Mouse (Mus musculus) stomach, postnatal 0 days (tissue): Measurements from ENCODE around the gene Ptprg. TPM values are rescaled to one million over a fixed set of nuclear protein-coding genes. Genes with fewer than 3 reads are reported as not detected.

Source experiments
- ATAC-seq: fragments of 200-750 bp; cut with Nextera tagmentation; 2 replicates; pipeline ENCODE4 v1.8.0; 2017; ENCODE audit not compliant: low FRiP score, low TSS enrichment
- DNase-seq: peaks from one replicate; pipeline ENCODE4 v3.0.0-alpha.2; 2016; ENCODE audit warnings: low spot score
- H3K27ac ChIP-seq: fragments of 300-500 bp; sonication (generic); replicated peaks from 2 replicates; pipeline ENCODE4 v1.5.1; 2014; ENCODE audit warnings: mild to moderate bottlenecking, control low read depth
- H3K27me3 ChIP-seq: fragments of 300-500 bp; sonication (generic); 2 replicates; pipeline ENCODE4 v1.6.1; 2014; ENCODE audit warnings: low read length; ENCODE audit not compliant: control insufficient read depth, insufficient read depth
- H3K36me3 ChIP-seq: fragments of 300-500 bp; sonication (generic); 2 replicates; pipeline ENCODE4 v1.6.1; 2014; ENCODE audit warnings: low read length, mixed read lengths; ENCODE audit not compliant: control insufficient read depth, insufficient read depth
- H3K4me1 ChIP-seq: fragments of 300-500 bp; sonication (generic); replicated peaks from 2 replicates; pipeline ENCODE4 v1.6.1; 2014; ENCODE audit warnings: antibody characterized with exemption; ENCODE audit not compliant: control insufficient read depth, insufficient read depth
- H3K4me2 ChIP-seq: fragments of 300-500 bp; sonication (generic); replicated peaks from 2 replicates; pipeline ENCODE4 v1.6.1; 2014; ENCODE audit warnings: low read depth, mild to moderate bottlenecking, control low read depth, moderate library complexity
- H3K4me3 ChIP-seq: fragments of 300-500 bp; sonication (generic); 2 replicates; pipeline ENCODE4 v1.5.1; 2014; ENCODE audit warnings: low read depth, low read length, control low read depth
- H3K9ac ChIP-seq: fragments of 300-500 bp; sonication (generic); 2 replicates; pipeline ENCODE4 v1.6.1; 2014; ENCODE audit warnings: mild to moderate bottlenecking, low read length, control low read depth, mixed read lengths
- H3K9me3 ChIP-seq: fragments of 300-500 bp; sonication (generic); 2 replicates; pipeline ENCODE4 v1.6.1; 2016; ENCODE audit warnings: low read length; ENCODE audit not compliant: control insufficient read depth
- CTCF ChIP-seq: IDR thresholded peaks from 2 replicates; pipeline ENCODE4 v1.5.1; 2016; ENCODE audit warnings: antibody characterized with exemption, low read depth, mild to moderate bottlenecking, moderate library complexity
- EP300 ChIP-seq: optimal IDR thresholded peaks from 2 replicates; pipeline ENCODE3; 2016; ENCODE audit warnings: antibody characterized with exemption
- WGBS: fragments of 180-500 bp; shearing (Covaris S2); extraction: QIAGEN DNeasy Blood & Tissue Kit; methylation state at CpG from one replicate; pipeline ENCODE4 v1.1.7; 2014; 5-methylcytosine and 5-hydroxymethylcytosine counted together
- polyA plus RNA-seq: library from polyadenylated mRNA; unstranded; fragments of >200 nt; fragmentation: Nextera tagmentation; extraction: Ambion mirVana; gene quantifications from 2 replicates; pipeline ENCODE4 v1.2.1, GENCODE M21; 2015

Ptprg gene
- polyA plus RNA-seq, 1 experiment from 2014 or later = 6.2 TPM

DNA sequence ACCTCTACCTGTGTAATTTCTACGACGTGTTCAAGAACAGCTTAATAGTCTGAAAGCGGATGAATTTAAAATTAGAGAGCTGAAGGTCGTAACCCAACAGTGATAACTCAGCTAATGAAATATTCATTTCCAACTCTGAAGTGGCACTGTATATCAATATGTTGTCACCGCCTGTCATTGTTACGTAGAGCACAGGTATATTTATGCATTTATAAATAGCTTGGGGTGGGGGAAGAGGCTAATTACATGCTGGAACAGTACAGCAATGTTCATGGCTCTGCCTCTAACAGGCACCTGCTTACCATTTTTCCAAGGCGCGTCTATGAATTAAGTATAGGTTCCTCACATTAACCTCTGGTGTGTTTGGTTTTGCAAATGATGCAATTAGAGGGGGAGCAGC is 199.3 kb downstream of the Ptprg start:
- no peaks in the 10 kb centered on the region for H3K27me3 ChIP-seq
- H3K27ac ChIP-seq = no peak overlapping the region
- no peak overlapping the region for H3K4me3 ChIP-seq
- no peak overlapping the region for H3K4me2 ChIP-seq
- no peaks in the 10 kb centered on the region for H3K36me3 ChIP-seq
- H3K9me3 ChIP-seq = no peaks in the 10 kb centered on the region
- ATAC-seq = no peak
- no peak for TF ChIP-seq CTCF
- TF ChIP-seq EP300 = no peak
- no peaks in the 10 kb centered on the region for H3K4me1 ChIP-seq
- no peak for DNase-seq
- WGBS = 76% methylated on average over 8 of the region's 8 CpGs
- H3K9ac ChIP-seq = no peak overlapping the region

- WGBS = 79% methylated on average over 4 of the region's 4 CpGs
Measured at GRCm38 (mm10) chr14:11754656-11755055, 201.3 kb downstream of the Ptprg start.

DNA sequence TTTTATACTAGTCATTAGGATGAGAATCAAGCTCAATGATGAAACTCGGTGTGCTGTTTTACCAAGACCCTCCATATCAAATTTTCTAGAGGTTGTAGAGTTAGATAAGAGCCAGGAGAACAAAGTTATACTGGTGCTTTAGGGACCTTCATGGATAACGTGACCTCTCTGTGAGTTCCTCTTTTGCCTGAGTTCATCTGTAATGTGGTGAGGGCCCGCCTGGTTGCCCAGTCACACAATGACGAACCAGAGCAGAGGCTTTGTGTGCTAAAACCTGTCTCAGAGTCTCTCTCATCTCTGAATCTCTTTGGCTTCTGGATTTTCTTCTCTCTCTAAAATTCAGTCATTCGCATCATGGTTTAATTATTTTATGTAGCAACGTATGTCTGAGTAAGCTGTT is 204.9 kb downstream of the Ptprg start:
- H3K4me1 ChIP-seq = no peaks in the 10 kb centered on the region
- no peak overlapping the region for H3K4me2 ChIP-seq
- 84% methylated on average over 6 of the region's 6 CpGs for WGBS
- TF ChIP-seq CTCF (no peak), EP300 (no peak)
- no peak for DNase-seq
- H3K9me3 ChIP-seq = no peaks in the 10 kb centered on the region
- no peak overlapping the region for H3K9ac ChIP-seq
- no peak overlapping the region for H3K27ac ChIP-seq
- H3K27me3 ChIP-seq = no peaks in the 10 kb centered on the region
- no peak overlapping the region for H3K4me3 ChIP-seq
- ATAC-seq = no peak
- H3K36me3 ChIP-seq = no peaks in the 10 kb centered on the region

More at GRCm38 (mm10) chr14:11754656-11755055, 201.3 kb downstream of the Ptprg start:
- Histone ChIP-seq H3K36me3 (no peaks in the 10 kb centered on the region), H3K27me3 (no peaks in the 10 kb centered on the region), H3K27ac (no peak overlapping the region), H3K4me2 (no peak overlapping the region), H3K9ac (no peak overlapping the region), H3K4me1 (no peaks in the 10 kb centered on the region), H3K4me3 (no peak overlapping the region), H3K9me3 (no peaks in the 10 kb centered on the region)
- TF ChIP-seq CTCF (no peak), EP300 (no peak)
- DNase-seq (no peak), ATAC-seq (no peak)

- Histone ChIP-seq H3K9ac (no peak overlapping the region), H3K4me3 (no peak overlapping the region), H3K36me3 (no peaks in the 10 kb centered on the region), H3K27me3 (no peaks in the 10 kb centered on the region), H3K9me3 (no peaks in the 10 kb centered on the region), H3K27ac (no peak overlapping the region), H3K4me2 (no peak overlapping the region), H3K4me1 (no peaks in the 10 kb centered on the region)
- 88% methylated on average over 1 of the region's 1 CpGs for whole genome bisulfite sequencing
- ATAC-seq (no peak), DNase-seq (no peak)
- TF ChIP-seq CTCF (no peak), EP300 (no peak)
Measured at GRCm38 (mm10) chr14:11759356-11759755, 206.0 kb downstream of the Ptprg start.

DNA sequence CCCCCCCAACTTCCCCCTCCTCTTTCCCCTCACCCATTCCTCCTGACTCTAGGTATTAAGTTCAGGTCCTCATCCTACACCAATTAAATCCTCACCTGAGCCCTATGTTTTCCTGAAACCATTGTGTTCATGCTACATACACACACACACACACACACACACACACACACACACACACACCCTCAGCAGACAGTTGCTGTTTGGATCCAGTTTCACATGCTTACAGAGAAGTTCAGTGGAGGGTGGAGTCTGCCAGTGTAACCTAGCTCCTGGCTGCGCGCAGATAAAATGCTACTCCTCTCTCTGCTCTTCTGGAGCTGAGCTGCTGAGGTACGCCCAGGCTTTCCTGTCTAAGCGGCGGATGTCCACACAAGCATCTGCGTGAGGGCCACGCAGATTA is 209.7 kb downstream of the Ptprg start:
- H3K27me3 ChIP-seq = no peaks in the 10 kb centered on the region
- TF ChIP-seq CTCF (no peak), EP300 (no peak)
- no peaks in the 10 kb centered on the region for H3K36me3 ChIP-seq
- no peaks in the 10 kb centered on the region for H3K9me3 ChIP-seq
- H3K9ac ChIP-seq = no peak overlapping the region
- H3K4me1 ChIP-seq = no peaks in the 10 kb centered on the region
- ATAC-seq (no peak), DNase-seq (no peak)
- H3K4me3 ChIP-seq = no peak overlapping the region
- WGBS = 59% methylated on average over 7 of the region's 7 CpGs
- H3K4me2 ChIP-seq = no peak overlapping the region
- no peak overlapping the region for H3K27ac ChIP-seq

- H3K4me2 ChIP-seq = no peak overlapping the region
- 58% methylated on average over 5 of the region's 5 CpGs for WGBS
- H3K4me1 ChIP-seq = no peaks in the 10 kb centered on the region
- H3K27ac ChIP-seq = no peak overlapping the region
- TF ChIP-seq CTCF = no peak
- TF ChIP-seq EP300 = no peak
- no peaks in the 10 kb centered on the region for H3K36me3 ChIP-seq
- H3K9ac ChIP-seq = no peak overlapping the region
- H3K27me3 ChIP-seq = no peaks in the 10 kb centered on the region
- H3K4me3 ChIP-seq = no peak overlapping the region
- no peaks in the 10 kb centered on the region for H3K9me3 ChIP-seq
- DNase-seq = no peak
- ATAC-seq = no peak
Measured at GRCm38 (mm10) chr14:11772736-11773135, 219.4 kb downstream of the Ptprg start.
